Mouse (Mus musculus) adipocyte (in vitro differentiated cells): ENCODE data around the gene Adgrf1.
"Not testable (repeated sequence)": the region's sequence is repeated elsewhere in the genome, so short reads cannot be mapped to it uniquely, and the experiment has no call there.

Experiments used
- DNase-seq: peaks from one replicate; pipeline ENCODE4 v3.0.0-alpha.2; 2016; ENCODE audit warnings: low spot score

The Adgrf1 gene

DNA sequence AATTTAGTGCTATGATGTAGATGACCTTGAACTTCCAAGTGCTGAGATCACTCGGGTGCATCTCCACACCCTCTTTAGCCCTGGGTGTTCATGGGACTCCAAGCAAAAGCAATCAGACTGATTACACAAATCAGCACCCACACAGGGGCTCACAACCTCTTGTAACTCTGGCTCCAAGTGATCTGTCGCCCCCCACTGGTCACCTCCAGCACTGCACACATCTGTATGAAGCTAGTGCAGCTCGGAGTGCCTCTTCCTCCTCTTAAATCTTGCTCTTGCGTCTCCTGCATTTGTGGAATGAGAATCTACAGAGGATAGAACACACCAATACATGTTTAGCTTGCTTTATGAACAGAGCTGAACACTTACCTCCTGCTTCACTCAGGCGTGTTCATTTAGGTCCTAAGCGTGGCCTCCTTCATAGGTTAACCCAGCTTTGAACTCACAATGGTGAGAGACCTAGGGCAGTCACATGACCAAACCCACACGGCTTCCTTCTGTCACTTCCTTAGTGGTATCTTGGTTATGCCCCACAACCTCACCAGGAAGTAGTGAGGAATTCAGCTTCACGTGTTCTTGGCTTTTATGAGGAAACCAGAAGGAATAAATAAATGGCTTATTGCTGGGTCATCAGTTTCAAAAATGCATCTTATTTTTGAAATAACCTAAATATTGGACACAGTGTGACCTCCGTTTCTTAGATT, 2.9 kb upstream of the Adgrf1 start:
- no peak for DNase-seq

DNA sequence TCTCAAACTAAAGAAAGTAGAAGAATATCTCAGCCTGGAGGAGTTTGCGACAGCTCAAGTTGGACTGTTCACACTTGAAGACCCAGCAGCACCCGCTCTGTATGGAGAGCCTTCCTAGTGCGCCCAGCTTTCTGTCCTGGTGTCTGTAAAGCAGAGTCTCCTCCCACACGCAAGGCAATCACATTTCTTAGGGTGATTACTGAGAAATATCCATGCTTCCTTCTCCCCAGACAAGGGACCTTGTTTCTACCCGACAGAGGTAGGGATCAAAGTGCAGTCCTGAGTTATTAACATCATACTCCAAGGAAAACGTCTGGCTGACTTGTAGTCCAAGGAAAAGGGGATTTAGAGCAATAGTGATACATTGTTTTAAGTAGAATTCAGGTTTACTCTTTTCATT, 6.1 kb downstream of the Adgrf1 start:
- DNase-seq: no peak

DNA sequence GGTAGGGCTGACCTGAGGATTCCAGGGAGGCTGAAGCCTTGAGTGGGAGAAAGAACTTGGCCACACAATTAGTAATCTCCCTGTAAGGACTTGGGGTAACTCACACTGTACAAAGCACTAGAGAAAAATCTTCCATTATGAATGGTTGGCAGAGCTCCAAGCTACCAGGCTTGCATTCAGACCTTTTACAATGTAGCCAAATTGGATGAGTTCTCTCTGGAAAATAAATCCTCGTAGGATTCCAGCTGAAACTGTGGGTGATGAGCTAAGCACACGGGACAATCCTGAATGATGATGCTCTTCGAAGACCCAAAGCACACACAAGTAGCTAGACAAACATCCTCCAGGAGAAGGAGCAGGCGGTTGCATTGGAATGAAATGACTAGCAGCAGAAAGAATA, 7.1 kb downstream of the Adgrf1 start:
- no peak for DNase-seq

DNA sequence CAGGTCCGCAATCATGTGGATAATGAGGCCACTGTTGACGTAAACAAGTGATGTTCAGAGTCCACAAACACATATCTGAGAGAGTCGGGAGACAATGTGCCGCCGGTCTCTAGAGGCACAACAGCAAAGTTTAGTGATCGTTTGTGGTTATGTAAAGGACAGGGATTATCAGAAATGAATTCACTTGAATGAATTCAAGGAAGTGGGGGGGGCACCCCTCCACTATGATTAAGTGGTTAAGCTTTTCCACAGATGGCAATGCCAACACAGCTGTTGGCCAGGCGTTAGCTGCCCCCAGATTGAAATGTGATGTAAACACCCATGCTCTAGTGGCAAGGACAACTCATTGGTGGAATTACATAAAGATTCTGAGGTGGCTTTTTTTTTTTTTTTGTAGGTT, 9.5 kb downstream of the Adgrf1 start:
- DNase-seq: no peak

DNA sequence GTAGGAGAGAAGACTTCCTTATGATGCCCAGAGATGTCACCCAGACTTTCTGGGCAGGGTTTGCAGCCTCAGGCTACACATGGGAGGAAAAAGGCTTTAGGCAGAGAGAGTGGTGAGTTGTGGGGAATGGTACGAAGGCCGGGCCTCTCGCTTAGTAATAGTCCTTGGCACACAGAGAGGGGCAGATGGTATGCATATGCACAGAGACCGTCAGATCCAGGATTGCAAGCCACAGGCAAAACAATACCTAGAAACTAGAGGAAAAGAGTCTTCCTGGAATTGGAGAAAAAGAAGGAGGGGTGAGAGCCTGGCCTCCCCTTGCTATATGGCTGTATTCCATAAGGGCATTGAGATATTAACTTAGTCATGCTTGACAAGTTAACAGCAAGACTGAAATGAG, 12.2 kb downstream of the Adgrf1 start:
- no peak for DNase-seq

DNA sequence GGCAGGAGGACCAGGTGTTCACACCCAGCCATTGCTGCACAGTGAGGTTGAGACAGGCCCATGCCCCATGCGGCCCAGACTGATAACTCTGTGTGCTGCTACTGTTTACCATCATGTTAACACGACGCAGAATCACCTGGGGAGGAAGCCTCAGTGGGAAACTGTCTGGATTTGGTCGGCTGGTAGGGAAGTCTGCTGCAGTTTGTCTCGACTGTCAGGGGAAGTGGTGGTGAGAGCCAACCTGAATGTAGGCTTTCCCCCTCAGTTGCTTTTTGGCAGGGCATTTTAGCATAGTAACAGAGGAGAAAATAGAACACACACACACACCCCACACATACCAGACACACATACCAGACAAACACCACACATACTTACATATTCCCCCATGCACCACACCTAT, 12.7 kb downstream of the Adgrf1 start:
- DNase-seq: no peak

DNA sequence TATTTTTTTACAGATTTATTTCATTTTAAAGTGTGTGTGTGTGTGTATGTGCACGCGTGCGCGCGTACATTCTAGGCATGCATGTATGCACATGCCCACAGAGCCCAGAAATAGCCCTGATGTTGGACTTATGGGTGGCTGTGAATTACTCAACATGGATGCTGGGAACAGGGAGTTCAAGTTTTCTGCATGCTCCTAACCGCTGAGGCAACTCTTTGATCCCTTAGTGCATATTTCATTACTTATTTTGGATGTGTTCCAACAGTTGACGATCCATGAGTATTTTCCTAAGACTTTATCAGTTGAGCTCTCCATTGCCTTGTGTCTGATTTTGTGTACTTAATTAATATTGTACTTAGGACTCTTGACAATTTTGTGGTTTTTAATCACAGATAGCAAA, 29.4 kb downstream of the Adgrf1 start:
- DNase-seq: no peak

DNA sequence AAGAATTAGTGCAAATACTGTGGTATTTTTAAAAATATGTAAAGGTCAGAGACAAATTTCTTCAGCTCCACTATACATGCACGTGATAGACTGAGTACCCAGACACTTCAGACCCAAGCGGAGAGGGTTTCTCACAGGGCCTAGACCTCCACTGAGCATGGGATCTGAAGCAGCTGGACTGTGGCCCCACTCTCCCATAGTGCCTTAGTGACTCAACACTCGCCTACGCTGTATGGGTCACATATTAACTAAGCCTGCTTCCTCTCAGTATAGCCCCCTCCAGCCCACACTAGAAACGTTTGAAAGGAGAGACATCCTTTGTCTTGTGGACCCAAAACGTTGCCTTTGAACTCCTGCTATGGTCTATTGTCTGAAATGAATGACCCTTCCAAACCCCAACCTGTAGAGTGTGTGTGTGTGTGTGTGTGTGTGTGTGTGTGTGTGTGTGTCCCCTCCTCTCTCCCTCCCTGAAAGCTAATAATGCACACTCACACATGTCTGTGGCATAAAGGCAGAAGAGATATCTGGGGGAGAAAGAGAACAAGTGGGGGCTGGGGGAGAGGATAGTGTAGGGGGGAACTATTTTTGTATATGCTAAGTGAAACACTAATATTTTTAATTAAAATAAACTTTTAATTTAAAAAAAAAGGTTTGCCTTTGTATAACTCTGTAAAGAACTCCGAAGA, 56.0 kb downstream of the Adgrf1 start:
- DNase-seq: no peak

DNA sequence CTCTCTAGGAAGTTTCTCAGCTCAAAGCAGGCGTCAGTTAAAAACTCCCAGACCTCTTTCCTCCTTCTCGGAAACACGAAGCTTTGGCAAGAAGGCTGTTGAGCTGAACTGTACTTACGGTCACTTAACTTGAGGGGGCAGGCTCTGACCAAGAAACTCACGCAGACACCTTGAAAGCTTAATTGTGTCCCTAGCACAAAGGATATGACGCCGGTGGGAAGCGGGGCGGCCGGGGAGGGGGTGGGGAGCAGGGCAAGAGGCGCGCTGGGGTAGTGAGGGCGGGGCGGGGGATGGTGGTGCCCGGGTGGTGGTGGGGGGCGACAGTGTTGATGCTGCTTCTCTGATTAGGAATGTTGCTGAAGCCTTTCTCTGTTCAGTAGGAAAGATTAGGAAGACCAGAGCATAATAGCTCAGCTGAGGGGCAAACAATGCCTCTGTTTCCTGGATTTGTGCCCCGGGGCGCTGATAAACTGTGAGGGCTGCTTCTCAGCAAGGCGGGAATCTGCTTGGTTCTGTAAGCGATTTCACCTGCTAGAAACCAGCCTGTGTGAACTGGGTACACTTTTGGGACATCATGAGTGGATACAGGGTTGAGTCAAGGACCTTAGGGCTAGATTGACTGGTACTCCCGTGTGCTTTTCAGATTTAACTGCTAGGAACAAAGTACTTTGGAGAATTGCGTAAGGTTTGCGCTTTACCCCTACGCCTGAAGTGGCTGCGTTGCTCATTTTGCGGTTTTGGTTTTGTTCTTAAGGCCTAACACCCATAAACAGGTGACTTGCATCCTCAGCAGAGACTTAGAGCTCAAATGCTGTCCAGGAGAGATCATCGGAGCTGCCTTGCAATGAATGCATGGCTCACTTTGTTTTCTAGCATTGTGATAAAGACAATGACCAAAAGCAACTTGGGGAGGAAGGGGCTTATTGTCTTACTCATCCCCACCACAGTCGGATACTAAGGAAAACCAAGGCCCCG, 56.9 kb downstream of the Adgrf1 start:
- DNase-seq: peak; percentile 54

DNA sequence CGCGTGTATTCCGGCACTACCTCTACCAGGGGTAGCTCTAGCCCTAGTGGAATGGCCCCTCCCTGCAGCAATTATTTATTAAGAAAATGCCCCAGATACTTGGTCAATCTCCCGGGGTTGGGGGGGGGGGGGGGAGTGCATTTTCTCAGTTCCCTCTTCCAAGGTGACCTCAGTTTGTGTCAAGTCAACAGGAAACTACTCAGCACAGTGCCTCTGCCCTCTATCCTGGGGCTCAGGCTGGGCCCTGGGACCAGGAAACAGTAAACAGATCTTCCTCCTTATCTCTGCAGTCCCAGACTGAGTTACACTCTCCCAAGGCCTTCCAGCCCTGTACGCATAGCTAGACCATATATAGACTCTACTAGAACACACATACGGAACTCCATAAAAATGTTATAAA, 57.7 kb downstream of the Adgrf1 start:
- no peak for DNase-seq

DNA sequence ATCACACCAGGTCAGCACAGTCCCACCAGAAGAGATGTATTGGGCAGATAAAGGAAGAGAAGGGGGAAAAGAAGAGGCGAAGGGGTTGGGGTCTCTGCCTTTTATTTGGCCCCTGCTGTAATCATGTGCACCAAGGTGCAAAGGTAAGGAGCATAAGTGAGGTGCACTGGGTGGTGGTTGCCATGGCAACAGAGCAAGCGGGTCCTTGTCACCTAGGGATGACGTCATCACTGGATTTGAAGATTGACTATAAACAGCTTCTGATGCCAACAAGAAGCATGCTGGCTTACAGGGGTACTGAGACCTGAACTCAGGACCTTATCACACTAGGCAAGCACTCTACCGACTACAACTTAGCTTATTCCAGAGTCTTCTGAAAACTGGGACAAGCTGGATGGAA, 59.1 kb downstream of the Adgrf1 start:
- DNase-seq: no peak

DNA sequence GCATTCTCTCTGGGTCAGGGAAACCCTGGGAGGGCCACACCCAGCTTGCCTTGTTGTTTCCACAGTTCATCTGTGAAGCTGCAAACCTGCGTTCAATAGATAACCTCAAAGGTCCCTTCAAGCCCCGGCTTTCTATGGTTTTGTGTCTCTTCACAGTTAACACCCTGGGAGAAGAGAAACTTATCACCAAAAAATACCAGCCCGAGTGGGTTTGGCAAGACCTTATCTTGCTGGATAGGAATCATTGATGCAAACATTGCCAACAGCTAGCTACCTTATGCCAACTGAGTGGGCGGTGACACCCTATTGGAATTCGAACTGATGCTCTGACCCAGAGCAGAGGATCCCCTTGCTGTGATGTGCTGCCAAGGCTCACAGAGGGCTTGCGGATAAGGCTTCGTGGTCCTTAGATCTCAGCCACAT, 59.6 kb downstream of the Adgrf1 start:
- no peak for DNase-seq

DNA sequence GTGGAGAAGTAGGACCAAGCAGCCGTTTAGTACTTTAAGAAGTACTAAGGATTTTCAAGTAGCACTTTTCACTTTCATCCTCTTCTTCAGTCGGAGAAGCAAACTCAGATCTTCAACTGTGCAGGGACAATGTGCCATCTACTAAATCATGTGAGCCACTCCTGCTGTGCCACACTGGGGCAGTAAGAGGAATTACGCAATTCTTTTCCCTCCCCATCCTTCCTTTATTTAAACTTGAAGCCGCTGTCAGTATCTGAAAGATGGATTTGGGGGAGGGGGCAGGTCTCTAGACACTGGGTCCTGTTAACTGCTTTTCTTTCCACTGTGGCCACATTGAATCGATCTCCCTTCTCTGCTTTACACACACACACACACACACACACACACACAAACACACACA, 62.6 kb downstream of the Adgrf1 start:
- DNase-seq: no peak

DNA sequence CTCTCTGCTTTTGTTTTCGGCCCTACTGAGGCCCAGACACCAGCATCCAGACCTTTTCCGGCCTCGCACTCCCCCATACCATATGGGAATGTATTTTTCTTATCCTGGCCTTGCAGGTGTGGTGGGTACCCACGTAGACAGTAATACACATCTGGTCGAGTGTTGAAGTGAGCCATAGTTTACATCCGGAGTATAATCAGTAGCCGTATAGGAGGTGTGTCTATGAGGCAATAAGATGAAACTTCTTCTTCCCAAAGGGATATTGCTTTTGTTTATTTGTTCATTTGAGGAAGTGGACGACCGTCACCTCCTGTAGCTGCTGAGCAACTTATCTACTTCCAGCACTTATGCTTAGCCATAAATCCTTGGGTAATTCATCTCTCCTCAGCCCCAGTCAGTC, 63.9 kb downstream of the Adgrf1 start:
- no peak for DNase-seq

DNA sequence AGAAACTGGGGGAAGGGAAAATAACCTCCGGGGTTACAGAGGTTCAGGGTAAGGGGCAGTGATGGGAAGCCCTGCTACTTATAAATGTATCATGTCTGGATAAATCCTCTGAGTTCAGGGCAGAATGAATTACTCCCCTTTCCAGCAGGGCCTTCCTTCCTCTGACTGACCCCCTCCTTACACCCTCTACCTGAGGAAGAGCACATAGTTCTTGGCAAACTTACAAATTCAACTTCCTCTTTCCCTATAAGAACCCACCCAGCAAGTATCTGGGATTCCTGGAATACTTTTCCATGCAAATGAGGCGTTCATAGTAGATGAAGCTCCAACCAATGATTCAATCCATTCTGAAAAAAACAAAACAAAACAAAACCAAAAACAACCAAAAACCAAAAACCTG, 67.5 kb downstream of the Adgrf1 start:
- DNase-seq: no peak

DNA sequence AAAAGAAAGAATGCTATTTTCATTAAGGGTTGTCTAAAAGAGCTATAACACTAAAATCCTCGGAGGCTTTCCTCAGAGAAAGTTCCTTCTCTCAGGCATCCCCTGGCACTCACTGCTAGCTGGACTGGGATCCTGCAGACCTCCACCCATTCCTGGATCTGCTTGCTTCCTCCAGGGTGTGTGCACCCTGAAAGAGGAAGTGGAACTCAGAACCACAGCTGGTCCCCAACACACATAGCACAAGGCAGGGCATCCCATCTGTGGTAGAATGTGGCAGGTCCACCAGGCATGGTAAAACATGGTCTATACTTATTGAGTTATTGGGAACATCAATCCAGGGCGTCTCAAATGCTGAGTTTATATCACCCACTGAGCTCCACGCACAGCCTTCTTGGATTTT, 68.2 kb downstream of the Adgrf1 start:
- DNase-seq: no peak

DNA sequence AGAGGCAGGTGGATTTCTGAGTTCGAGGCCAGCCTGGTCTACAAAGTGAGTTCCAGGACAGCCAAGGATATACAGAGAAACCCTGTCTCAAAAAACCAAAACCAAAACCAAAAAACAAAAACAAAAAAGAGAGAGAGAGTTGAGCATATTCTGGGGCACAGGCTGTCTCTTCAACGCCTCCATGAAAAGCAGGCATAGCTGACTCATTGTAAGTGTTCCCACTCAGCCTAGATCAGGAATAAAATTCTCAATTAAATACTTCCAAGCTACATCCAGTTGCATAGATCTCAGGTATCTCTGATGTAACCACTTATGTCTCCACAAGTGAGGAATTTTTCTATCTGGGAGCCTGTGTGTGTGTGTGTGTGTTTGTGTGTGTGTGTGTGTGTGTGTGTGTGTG, 76.4 kb downstream of the Adgrf1 start:
- DNase-seq: not testable (repeated sequence)

DNA sequence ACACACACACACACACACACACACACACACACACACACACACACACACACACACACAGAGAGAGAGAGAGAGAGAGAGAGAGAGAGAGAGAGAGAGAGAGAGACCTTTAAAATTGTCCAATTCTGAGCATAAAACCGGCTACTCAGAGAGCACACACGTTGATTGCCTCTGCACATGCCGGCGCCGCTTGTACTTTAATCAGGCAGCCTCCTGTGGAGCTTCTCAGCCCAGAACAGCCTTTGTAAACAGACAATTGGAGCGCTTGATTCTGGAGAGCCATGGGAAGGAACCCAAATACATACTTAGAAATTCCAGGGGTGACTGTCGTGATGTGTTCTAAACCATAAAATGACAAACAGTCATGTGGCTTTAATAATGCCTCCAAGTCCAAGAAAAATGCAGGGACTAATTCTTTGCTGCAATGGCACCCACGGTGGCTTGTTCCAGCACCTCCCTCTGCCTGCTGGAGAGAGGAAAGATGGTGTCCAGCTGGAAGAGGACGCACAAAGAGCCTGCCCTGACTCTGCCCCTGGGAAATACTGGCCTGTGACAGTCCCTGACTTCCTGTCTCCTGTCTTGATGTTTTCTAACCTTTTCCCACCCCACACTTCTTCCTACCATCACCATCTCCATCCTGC, 87.9 kb downstream of the Adgrf1 start:
- no peak for DNase-seq

DNA sequence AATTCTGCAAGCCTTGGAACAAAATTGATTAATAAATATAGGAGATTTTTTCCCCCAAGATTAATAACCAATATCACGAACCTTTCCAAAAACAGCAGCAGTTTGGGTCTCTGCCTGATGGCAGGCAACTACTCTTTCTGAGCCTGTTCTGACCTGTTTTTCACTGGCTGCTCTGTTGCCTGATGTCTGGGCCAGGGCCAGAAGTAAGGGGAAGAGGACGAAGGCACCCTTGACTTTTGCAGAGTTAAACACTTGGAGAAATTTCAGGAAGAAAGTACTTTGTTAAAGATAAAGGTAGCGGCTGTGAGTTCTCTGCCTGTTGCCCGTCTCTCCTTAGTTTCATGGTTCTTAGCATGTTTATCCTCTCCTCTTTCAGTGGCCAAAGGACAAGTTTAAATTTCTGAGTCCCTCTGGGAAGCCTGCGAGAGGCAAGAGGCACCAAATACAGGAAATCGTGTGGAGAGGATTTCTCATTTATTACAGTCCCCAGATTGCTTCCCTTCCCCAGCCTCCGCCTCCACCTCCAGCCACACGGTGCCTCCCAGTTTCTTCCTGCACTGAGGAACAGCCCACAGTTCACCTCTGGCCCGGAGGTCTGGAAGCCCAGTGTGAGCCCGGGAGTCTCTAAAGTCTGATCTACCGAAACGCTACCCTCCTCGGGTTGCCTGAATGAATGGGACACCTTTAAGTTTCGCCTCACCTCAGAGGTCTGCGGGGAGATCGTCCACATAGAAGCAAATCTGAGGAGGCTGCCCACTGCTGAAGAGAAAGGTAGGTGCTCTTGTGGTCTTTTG, 89.9 kb downstream of the Adgrf1 start, which contains the start of gene Adgrf5:
TSS of gene Adgrf5 (plus strand) at position 626 of the 794 bp plus-strand sequence.
- peak; percentile 7 for DNase-seq

DNA sequence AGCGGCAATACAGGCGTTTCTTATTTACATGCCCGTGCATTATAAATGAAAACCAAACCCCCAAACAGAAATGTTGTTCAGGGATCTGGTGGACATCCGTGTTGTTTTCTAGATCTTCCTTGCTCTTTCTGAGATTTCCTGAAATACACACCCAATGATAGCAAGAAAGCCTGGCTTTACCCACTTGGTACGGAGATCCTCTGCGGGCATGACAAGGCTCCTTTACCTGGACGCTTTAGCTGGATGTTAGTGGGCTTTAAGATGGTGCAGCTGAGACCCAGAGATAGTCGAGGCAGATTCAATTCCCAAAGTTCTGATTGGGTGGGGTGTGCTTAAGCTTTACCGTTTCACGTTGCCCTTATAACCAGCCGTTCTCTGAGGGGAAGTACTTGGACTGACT, 90.9 kb downstream of the Adgrf1 start:
- no peak for DNase-seq

DNA sequence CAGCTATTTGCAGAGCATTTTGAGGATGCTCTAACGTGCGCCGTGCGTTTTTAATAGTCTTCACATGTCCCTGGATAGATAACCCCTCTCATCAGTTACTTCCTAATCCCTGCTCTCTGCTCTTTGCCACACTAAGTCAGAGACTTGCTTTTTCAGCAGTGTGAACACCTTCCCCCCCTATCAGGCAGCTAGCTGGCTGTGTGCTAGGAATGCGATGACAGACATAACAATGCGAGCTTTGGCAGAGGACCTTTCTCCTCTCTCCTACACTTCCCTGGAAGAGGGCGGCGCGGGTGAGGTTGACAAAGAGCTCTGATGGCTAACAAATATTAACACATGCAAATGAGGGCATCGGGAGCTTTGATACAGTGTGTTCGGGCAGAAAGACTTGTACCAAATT, 92.2 kb downstream of the Adgrf1 start:
- DNase-seq: no peak
